Mouse (Mus musculus) granulocyte monocyte progenitor cell, adult 5-6 weeks (primary cell): Measurements from ENCODE around the gene Lrrc74b. TPM values are rescaled to one million over a fixed set of nuclear protein-coding genes. Genes with fewer than 3 reads are reported as not detected.

Source experiments
- ATAC-seq: replicated peaks from 2 replicates; pipeline ENCODE4 v1.8.0; 2016; ENCODE audit warnings: mild to moderate bottlenecking, moderate TSS enrichment, inconsistent platforms; ENCODE audit not compliant: poor library complexity, severe bottlenecking
- total RNA-seq, 2 experiments: library from RNA; stranded (forward) in 1 of 2; stranded (reverse) in 1 of 2; fragments of 200-712, 200-1000 nt in 1 of 2; fragments of >200 nt in 1 of 2; fragmentation: Nextera tagmentation in 1 of 2; gene quantifications; 2 replicates each; pipeline ENCODE4 v1.2.3; 2014 to 2017

The Lrrc74b gene
- total RNA-seq, 2 experiments from 2014 or later, result not detected

- ATAC-seq, result no peak
Observed at GRCm38 (mm10) chr16:17507018-17507552, 54.0 kb downstream of the Lrrc74b start.

- no peak for ATAC-seq
Observed at GRCm38 (mm10) chr16:17502681-17503080, 58.4 kb downstream of the Lrrc74b start.

- no peak for ATAC-seq
Observed at GRCm38 (mm10) chr16:17499249-17499883, 61.7 kb downstream of the Lrrc74b start.

GRCm38 (mm10) chr16:17496499-17497305 is 64.3 kb downstream of the Lrrc74b start:
- ATAC-seq, result no peak

Other genes starting within 250 kb of the Lrrc74b start
- gene Serpind1, start 229.9 kb downstream of the Lrrc74b start, total RNA-seq (2014; fragmentation: Nextera tagmentation), result not detected in 2 replicates
- gene Serpind1, start 229.9 kb downstream of the Lrrc74b start, total RNA-seq (2017), result not detected in 2 replicates
- 18.4 and 21.0 TPM in 2 replicates for gene Snap29, start 155.3 kb downstream of the Lrrc74b start, total RNA-seq (2014; fragmentation: Nextera tagmentation)
- 14.8 and 20.3 TPM in 2 replicates for gene Snap29, start 155.3 kb downstream of the Lrrc74b start, total RNA-seq (2017)
- gene Pi4ka, start 154.9 kb downstream of the Lrrc74b start, total RNA-seq (2014; fragmentation: Nextera tagmentation), result 52.5 and 78.2 TPM in 2 replicates
- gene Pi4ka, start 154.9 kb downstream of the Lrrc74b start, total RNA-seq (2017), result 28.3 and 29.5 TPM in 2 replicates
- gene Crkl, start 109.3 kb downstream of the Lrrc74b start, total RNA-seq (2014; fragmentation: Nextera tagmentation), result 26.0 and 30.1 TPM in 2 replicates
- gene Crkl, start 109.3 kb downstream of the Lrrc74b start, total RNA-seq (2017), result 19.4 and 20.9 TPM in 2 replicates
- not detected in 2 replicates for gene Aifm3, start 71.6 kb downstream of the Lrrc74b start, total RNA-seq (2014; fragmentation: Nextera tagmentation)
- not detected in 2 replicates for gene Aifm3, start 71.6 kb downstream of the Lrrc74b start, total RNA-seq (2017)
- 35.0 and 51.1 TPM in 2 replicates for gene Lztr1, start 52.6 kb downstream of the Lrrc74b start, total RNA-seq (2014; fragmentation: Nextera tagmentation)
- 47.1 and 73.7 TPM in 2 replicates for gene Lztr1, start 52.6 kb downstream of the Lrrc74b start, total RNA-seq (2017)
- gene Thap7, start 30.1 kb downstream of the Lrrc74b start, total RNA-seq (2014; fragmentation: Nextera tagmentation), result 18.4 and 24.8 TPM in 2 replicates
- gene Thap7, start 30.1 kb downstream of the Lrrc74b start, total RNA-seq (2017), result 32.1 and 43.8 TPM in 2 replicates
- not detected in 2 replicates for gene P2rx6, start 638 bp upstream of the Lrrc74b start, total RNA-seq (2014; fragmentation: Nextera tagmentation)
- not detected in 2 replicates for gene P2rx6, start 638 bp upstream of the Lrrc74b start, total RNA-seq (2017)
- 2.9 and 3.9 TPM in 2 replicates for gene Slc7a4, start 22.0 kb upstream of the Lrrc74b start, total RNA-seq (2014; fragmentation: Nextera tagmentation)
- 1.5 and 2.0 TPM in 2 replicates for gene Slc7a4, start 22.0 kb upstream of the Lrrc74b start, total RNA-seq (2017)
- gene Smpd4, start 58.1 kb upstream of the Lrrc74b start, total RNA-seq (2014; fragmentation: Nextera tagmentation), result 69.2 and 77.1 TPM in 2 replicates
- gene Smpd4, start 58.1 kb upstream of the Lrrc74b start, total RNA-seq (2017), result 39.3 and 54.7 TPM in 2 replicates
- gene Ccdc74a, start 85.2 kb upstream of the Lrrc74b start, total RNA-seq (2014; fragmentation: Nextera tagmentation), result not detected in 2 replicates
- not detected in 2 replicates for gene Ccdc74a, start 85.2 kb upstream of the Lrrc74b start, total RNA-seq (2017)
- gene Med15, start 171.6 kb upstream of the Lrrc74b start, total RNA-seq (2014; fragmentation: Nextera tagmentation), result 59.4 and 61.7 TPM in 2 replicates
- gene Med15, start 171.6 kb upstream of the Lrrc74b start, total RNA-seq (2017), result 21.3 and 23.7 TPM in 2 replicates
- gene Klhl22, start 198.4 kb upstream of the Lrrc74b start, total RNA-seq (2014; fragmentation: Nextera tagmentation), result 16.7 and 20.1 TPM in 2 replicates
- 13.2 and 24.6 TPM in 2 replicates for gene Klhl22, start 198.4 kb upstream of the Lrrc74b start, total RNA-seq (2017)
- gene Scarf2, start 236.0 kb upstream of the Lrrc74b start, total RNA-seq (2014; fragmentation: Nextera tagmentation), result 1.1 TPM in 1 of 2 replicates, not detected in the other
- gene Scarf2, start 236.0 kb upstream of the Lrrc74b start, total RNA-seq (2017), result not detected in 2 replicates